Mouse (Mus musculus) embryonic fibroblast, embryonic 13.5 days (primary cell): ENCODE results near the gene Psma1.

Experiments used
- CTCF ChIP-seq: IDR thresholded peaks from 2 replicates; pipeline ENCODE4 v1.5.1; 2011; ENCODE audit warnings: mild to moderate bottlenecking, control low read depth, low read length, moderate library complexity, borderline replicate concordance; ENCODE audit not compliant: insufficient read depth
- POLR2A ChIP-seq: IDR thresholded peaks from 2 replicates; pipeline ENCODE4 v1.6.1; 2011; ENCODE audit warnings: low read depth, mild to moderate bottlenecking, control low read depth, low read length, moderate library complexity

- no peak for TF ChIP-seq POLR2A
- TF ChIP-seq CTCF = no peak
These were observed 40.5 kb upstream of the Psma1 start for GRCm38 (mm10) chr7:114316361-114316871.
